Mouse (Mus musculus) testis, adult 2 months (tissue): ENCODE measurements at regions not wholly inside any gene's neighbourhood (a gene's known extent, or its start where the extent isn't known, plus 50 kb on each side); places are given as distances from the start of the nearest gene placed in this dataset.

Experiments used
- H3K27ac ChIP-seq: fragments of 200-500 bp; 2 replicates; pipeline ENCODE4 v1.5.1; 2012; ENCODE audit warnings: low read depth, low read length; ENCODE audit not compliant: control insufficient read depth, insufficient read depth
- H3K27me3 ChIP-seq: fragments of 200-500 bp; 2 replicates; pipeline ENCODE4 v1.6.1; 2012; ENCODE audit warnings: mild to moderate bottlenecking, low read length, moderate library complexity; ENCODE audit not compliant: control insufficient read depth, insufficient read depth
- H3K36me3 ChIP-seq: fragments of 200-500 bp; 2 replicates; pipeline ENCODE4 v1.6.1; 2012; ENCODE audit warnings: mild to moderate bottlenecking, low read length; ENCODE audit not compliant: control insufficient read depth, insufficient read depth
- H3K4me1 ChIP-seq: fragments of 200-500 bp; 2 replicates; pipeline ENCODE4 v1.6.1; 2012; ENCODE audit warnings: low read length; ENCODE audit not compliant: control insufficient read depth, insufficient read depth
- H3K4me3 ChIP-seq: fragments of 200-500 bp; 2 replicates; pipeline ENCODE4 v1.5.1; 2012; ENCODE audit warnings: low read depth, mild to moderate bottlenecking, low read length, moderate library complexity, mixed read lengths; ENCODE audit not compliant: control insufficient read depth
- CTCF ChIP-seq: fragments of 200-500 bp; IDR thresholded peaks from 2 replicates; pipeline ENCODE4 v1.5.1; 2012; ENCODE audit warnings: low read depth, mild to moderate bottlenecking, inconsistent platforms, low read length, moderate library complexity; ENCODE audit not compliant: control insufficient read depth, insufficient read depth, insufficient replicate concordance
- POLR2A ChIP-seq: fragments of 200-500 bp; IDR thresholded peaks from 2 replicates; pipeline ENCODE4 v1.6.1; 2012; ENCODE audit warnings: low read depth, mild to moderate bottlenecking, inconsistent platforms, low read length, moderate library complexity; ENCODE audit not compliant: control insufficient read depth

GRCm38 (mm10) chr3:34761783-34762182 lies 111.6 kb downstream of the Sox2 start:
- Histone ChIP-seq H3K27me3 (no peaks in the 10 kb centered on the region), H3K36me3 (no peaks in the 10 kb centered on the region), H3K4me3 (no peak overlapping the region), H3K4me1 (0 out of 2 replicates have a peak, but pooled peaks cover 2% of the 10 kb centered on the region), H3K27ac (no peak overlapping the region)
- TF ChIP-seq CTCF (no peak), POLR2A (no peak)

DNA sequence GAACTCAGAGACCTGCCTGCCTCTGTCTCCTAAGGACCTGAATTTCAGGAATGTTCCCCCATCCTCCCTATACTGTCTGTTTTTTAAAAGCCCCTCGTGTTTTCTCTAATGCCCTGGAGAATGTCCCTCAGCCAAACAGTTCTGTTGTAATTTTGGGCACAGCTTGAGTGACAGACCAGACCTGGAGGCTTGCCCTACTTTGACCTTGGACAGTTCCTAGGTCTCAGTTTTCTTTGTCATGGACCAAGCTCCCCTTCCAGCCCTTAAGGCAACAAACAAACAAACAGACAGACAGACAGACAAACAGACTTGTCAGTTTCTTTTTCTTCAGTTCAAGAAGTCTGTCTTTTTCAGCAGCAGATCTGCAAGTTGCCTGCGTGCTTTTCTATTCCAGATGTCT lies 114.4 kb downstream of the Sox2 start:
- H3K27ac ChIP-seq, result no peak overlapping the region
- H3K27me3 ChIP-seq, result no peaks in the 10 kb centered on the region
- no peak overlapping the region for H3K4me3 ChIP-seq
- TF ChIP-seq CTCF (no peak), POLR2A (no peak)
- no peaks in the 10 kb centered on the region for H3K36me3 ChIP-seq
- H3K4me1 ChIP-seq, result peaks cover 3% of the 10 kb centered on the region; the same call in 1 of the 2 replicates

DNA sequence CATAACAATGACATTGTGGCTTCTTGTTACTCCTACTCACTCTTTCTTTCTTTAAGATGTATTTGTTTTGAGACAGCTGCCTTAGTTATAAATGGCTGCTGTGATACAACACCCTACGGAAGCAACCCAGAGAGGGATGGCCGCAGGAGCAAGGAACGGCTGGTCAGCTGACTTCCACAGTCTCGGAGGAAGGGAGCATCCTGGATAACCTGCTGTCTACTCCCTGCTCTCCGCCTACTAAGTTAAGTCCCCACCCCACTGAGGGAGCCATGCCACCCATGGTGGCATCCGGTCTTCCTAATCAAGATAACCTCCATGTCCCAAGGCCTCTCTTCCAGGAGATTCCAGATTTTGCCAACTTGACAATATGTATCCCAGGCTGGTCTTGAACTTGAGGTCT lies 114.9 kb downstream of the Sox2 start:
- H3K27me3 ChIP-seq, result no peaks in the 10 kb centered on the region
- H3K27ac ChIP-seq, result no peak overlapping the region
- H3K4me3 ChIP-seq, result no peak overlapping the region
- no peak for TF ChIP-seq CTCF
- no peak for TF ChIP-seq POLR2A
- H3K4me1 ChIP-seq, result peaks cover 2% of the 10 kb centered on the region; the same call in 1 of the 2 replicates
- no peaks in the 10 kb centered on the region for H3K36me3 ChIP-seq

GRCm38 (mm10) chr3:34769818-34770217 lies 119.6 kb downstream of the Sox2 start:
- H3K27ac ChIP-seq, result no peak overlapping the region
- no peaks in the 10 kb centered on the region for H3K27me3 ChIP-seq
- no peak overlapping the region for H3K4me3 ChIP-seq
- H3K36me3 ChIP-seq, result no peaks in the 10 kb centered on the region
- no peak for TF ChIP-seq POLR2A
- TF ChIP-seq CTCF, result no peak
- peaks cover 4% of the 10 kb centered on the region; the same call in 1 of the 2 replicates for H3K4me1 ChIP-seq

DNA sequence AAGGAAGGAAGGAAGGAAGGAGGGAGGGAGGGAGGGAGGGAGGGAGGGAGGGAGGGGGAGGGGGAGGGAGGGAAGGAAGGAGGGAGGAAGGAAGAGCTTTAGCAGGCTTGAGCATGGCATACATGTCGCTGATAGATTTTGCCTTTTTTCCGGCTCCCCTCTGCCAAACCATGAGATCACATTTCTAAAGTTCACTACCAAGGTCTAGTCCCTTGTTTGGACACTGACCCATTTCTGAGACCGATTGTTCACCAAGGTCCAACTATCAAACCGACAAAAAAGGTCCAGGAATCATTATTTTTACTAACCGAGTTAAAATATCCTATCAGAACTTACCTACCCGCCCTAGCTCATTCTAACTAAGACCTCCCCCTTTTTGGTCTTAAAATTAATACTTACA lies 120.1 kb downstream of the Sox2 start:
- Histone ChIP-seq H3K4me1 (peaks cover 4% of the 10 kb centered on the region; the same call in 1 of the 2 replicates), H3K4me3 (no peak overlapping the region), H3K36me3 (no peaks in the 10 kb centered on the region), H3K27ac (no peak overlapping the region), H3K27me3 (no peaks in the 10 kb centered on the region)
- TF ChIP-seq POLR2A, result no peak
- no peak for TF ChIP-seq CTCF

DNA sequence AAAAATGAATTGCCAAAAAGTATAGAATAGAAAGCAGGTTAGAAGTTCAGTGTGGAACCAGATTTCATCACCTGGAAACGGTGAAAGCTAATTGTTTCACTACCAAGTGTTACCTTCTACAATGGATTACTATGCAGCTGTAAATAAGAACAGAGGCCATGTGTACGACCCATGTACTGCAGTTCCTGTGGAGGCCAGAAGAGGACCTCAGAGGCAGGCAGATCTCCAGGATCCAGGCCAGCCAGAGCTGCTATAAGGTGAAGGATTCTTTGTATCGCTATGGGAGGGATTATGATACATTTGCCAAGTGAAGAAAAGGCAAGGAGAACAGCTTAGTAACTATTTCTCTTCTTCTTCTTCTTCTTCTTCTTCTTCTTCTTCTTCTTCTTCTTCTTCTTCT lies 121.8 kb downstream of the Sox2 start:
- no peaks in the 10 kb centered on the region for H3K36me3 ChIP-seq
- H3K4me1 ChIP-seq, result peaks cover 4% of the 10 kb centered on the region; the same call in 1 of the 2 replicates

GRCm38 (mm10) chr3:34773678-34774425 lies 123.6 kb downstream of the Sox2 start:
- TF ChIP-seq POLR2A (no peak), CTCF (no peak)
- Histone ChIP-seq H3K27me3 (no peaks in the 10 kb centered on the region), H3K4me1 (peaks cover 3% of the 10 kb centered on the region; the same call in 1 of the 2 replicates), H3K4me3 (no peak overlapping the region), H3K27ac (no peak overlapping the region), H3K36me3 (no peaks in the 10 kb centered on the region)

More for the DNA sequence above, 121.8 kb downstream of the Sox2 start:
- no peak for TF ChIP-seq POLR2A
- TF ChIP-seq CTCF, result 0 out of 2 replicates have a peak, but pooled peaks have one; percentile 12
- Histone ChIP-seq H3K27me3 (no peaks in the 10 kb centered on the region), H3K4me3 (no peak overlapping the region), H3K27ac (no peak overlapping the region)

GRCm38 (mm10) chr3:34781770-34782169 lies 131.6 kb downstream of the Sox2 start:
- TF ChIP-seq POLR2A (no peak), CTCF (no peak)
- H3K27me3 ChIP-seq, result no peaks in the 10 kb centered on the region
- H3K36me3 ChIP-seq, result no peaks in the 10 kb centered on the region
- no peak overlapping the region for H3K4me3 ChIP-seq
- no peaks in the 10 kb centered on the region for H3K4me1 ChIP-seq
- H3K27ac ChIP-seq, result no peak overlapping the region
